Mouse (Mus musculus) myocyte (in vitro differentiated cells): Measurements from ENCODE around the gene Pip5k1a. TPM values are rescaled to one million over a fixed set of nuclear protein-coding genes. Genes with fewer than 3 reads are reported as not detected.

Experiments
- H3K27me3 ChIP-seq: one replicate; pipeline ENCODE4 v1.6.1; 2011; ENCODE audit not compliant: control insufficient read depth, insufficient read depth, insufficient read length
- H3K36me3 ChIP-seq: one replicate; pipeline ENCODE4 v1.6.1; 2011; ENCODE audit not compliant: control insufficient read depth, insufficient read depth
- H3K4me2 ChIP-seq: one replicate; pipeline ENCODE4 v1.6.1; 2011; ENCODE audit warnings: low read depth, control low read depth
- H3K4me3 ChIP-seq: one replicate; pipeline ENCODE4 v1.5.1; 2011; ENCODE audit warnings: mild to moderate bottlenecking, control low read depth, moderate library complexity
- H3K79me2 ChIP-seq: one replicate; pipeline ENCODE4 v1.6.1; 2011; ENCODE audit not compliant: control insufficient read depth, insufficient read depth
- H3ac ChIP-seq: one replicate; pipeline ENCODE4 v1.6.1; 2011; ENCODE audit not compliant: control insufficient read depth, insufficient read length
- CEBPB ChIP-seq: IDR thresholded peaks from 2 replicates; pipeline ENCODE4 v1.6.1; 2011; ENCODE audit warnings: mild to moderate bottlenecking, moderate library complexity; ENCODE audit not compliant: poor library complexity, insufficient read depth, severe bottlenecking
- E2F4 ChIP-seq: IDR thresholded peaks from one replicate; pipeline ENCODE4 v1.6.1; 2011; ENCODE audit warnings: mild to moderate bottlenecking, control low read depth, moderate library complexity; ENCODE audit not compliant: insufficient read depth
- MAX ChIP-seq: IDR thresholded peaks from one replicate; pipeline ENCODE4 v1.6.1; 2011; ENCODE audit warnings: low read depth, mild to moderate bottlenecking, control low read depth
- MYOD1 ChIP-seq, 3 experiments: IDR thresholded peaks; one replicate each; pipeline ENCODE4 v1.6.1; 2011; ENCODE audit warnings: control low read depth in 2 of 3, low read depth in 2 of 3, mild to moderate bottlenecking in 2 of 3, moderate library complexity in 1 of 3; ENCODE audit not compliant: insufficient read length in 2 of 3, control insufficient read depth in 1 of 3
- MYOG ChIP-seq, 3 experiments: IDR thresholded peaks; one replicate each; pipeline ENCODE4 v1.6.1; 2011; ENCODE audit warnings: control low read depth in 2 of 3, low read depth in 2 of 3, mild to moderate bottlenecking in 2 of 3; ENCODE audit not compliant: insufficient read length in 2 of 3, control insufficient read depth in 1 of 3, insufficient read depth in 1 of 3
- POLR2A ChIP-seq: IDR thresholded peaks from one replicate; pipeline ENCODE4 v1.6.1; 2011; ENCODE audit warnings: low read depth, mild to moderate bottlenecking, control low read depth, moderate library complexity; ENCODE audit not compliant: insufficient read length
- POLR2AphosphoS2 ChIP-seq: IDR thresholded peaks from one replicate; pipeline ENCODE4 v1.6.1; 2011; ENCODE audit warnings: low read depth, control low read depth; ENCODE audit not compliant: insufficient read length
- REST ChIP-seq: IDR thresholded peaks from one replicate; pipeline ENCODE4 v1.6.1; 2011; ENCODE audit warnings: mild to moderate bottlenecking, control low read depth, moderate library complexity; ENCODE audit not compliant: insufficient read depth, insufficient read length
- SRF ChIP-seq: IDR thresholded peaks from one replicate; pipeline ENCODE4 v1.6.1; 2011; ENCODE audit warnings: low read depth; ENCODE audit not compliant: control insufficient read depth, insufficient read length
- TCF12 ChIP-seq: IDR thresholded peaks from one replicate; pipeline ENCODE4 v1.6.1; 2011; ENCODE audit warnings: mild to moderate bottlenecking, control low read depth; ENCODE audit not compliant: poor library complexity, insufficient read depth, severe bottlenecking
- TCF3 ChIP-seq: IDR thresholded peaks from one replicate; pipeline ENCODE4 v1.6.1; 2011; ENCODE audit warnings: low read depth, control low read depth; ENCODE audit not compliant: insufficient read length
- USF1 ChIP-seq: IDR thresholded peaks from one replicate; pipeline ENCODE4 v1.6.1; 2011; ENCODE audit warnings: low read depth, mild to moderate bottlenecking, control low read depth, moderate library complexity
- polyA plus RNA-seq: library from polyadenylated mRNA; unstranded; fragments of >200 nt; fragmentation: generic; extraction: Trizol; gene quantifications from one replicate; pipeline ENCODE4 v1.2.1, GENCODE M21; 2012; ENCODE audit warnings: missing spikeins

Gene Pip5k1a
- polyA plus RNA-seq, 1 experiment, result 27.3 TPM

DNA sequence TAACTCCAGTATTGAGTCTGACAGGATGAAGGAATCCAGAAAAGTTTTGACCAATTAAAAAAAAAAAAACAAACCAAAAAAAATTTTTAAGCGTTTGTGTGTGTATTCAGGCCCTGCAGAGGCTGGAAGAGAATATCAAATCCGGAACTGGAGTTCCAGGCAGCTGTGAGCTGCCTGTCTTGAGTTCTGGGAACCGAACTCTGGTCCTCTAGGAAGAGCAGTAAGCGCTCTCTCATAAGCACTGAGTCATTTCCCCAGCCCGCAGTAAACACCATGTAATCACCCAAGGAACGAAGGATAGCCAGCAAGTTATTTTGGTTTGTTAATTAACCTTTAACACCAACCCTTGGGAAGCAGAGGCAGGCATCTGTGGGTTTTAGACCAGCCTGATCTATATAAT lies 63.5 kb downstream of the Pip5k1a start:
- Histone ChIP-seq H3K4me2 (peak overlapping the region; percentile 83), H3K79me2 (peaks cover 40% of the 10 kb centered on the region), H3ac (no peak overlapping the region), H3K4me3 (no peak overlapping the region), H3K27me3 (no peaks in the 10 kb centered on the region), H3K36me3 (no peaks in the 10 kb centered on the region)
- TF ChIP-seq E2F4, result no peak
- TF ChIP-seq CEBPB, result no peak
- no peak for TF ChIP-seq MAX
- TF ChIP-seq POLR2A, result no peak
- no peak for TF ChIP-seq MYOD1 (IDR thresholded peaks at IDR 0.05; ENCODE audit: control insufficient read depth in 1 of 3, insufficient read length in 2 of 3, low read depth in 2 of 3)
- TF ChIP-seq POLR2AphosphoS2, result no peak
- TF ChIP-seq TCF3, result no peak
- TF ChIP-seq TCF12, result no peak
- no peak for TF ChIP-seq SRF

DNA sequence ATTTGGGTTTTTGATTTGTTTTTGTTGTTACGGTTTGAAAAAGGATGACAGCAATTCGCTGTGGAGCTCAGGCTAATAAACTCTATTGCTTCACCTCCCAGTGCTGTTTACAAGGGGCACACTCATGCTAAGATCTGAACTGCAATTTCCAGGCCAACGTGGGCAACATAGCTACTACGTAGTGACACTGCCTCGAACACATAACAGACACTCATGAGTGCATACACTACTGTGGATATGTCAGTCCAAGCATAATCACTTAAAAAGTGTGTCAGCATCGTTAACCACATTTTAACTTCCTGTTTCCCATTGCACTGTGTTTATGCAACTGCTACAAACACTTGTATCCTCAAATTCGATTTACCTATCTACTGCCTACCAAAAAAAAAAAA lies 63.9 kb downstream of the Pip5k1a start:
- no peaks in the 10 kb centered on the region for H3K36me3 ChIP-seq
- peak overlapping the region; percentile 83 for H3K4me2 ChIP-seq
- peak overlapping the region; percentile 58 for H3ac ChIP-seq
- H3K4me3 ChIP-seq, result peak overlapping the region; percentile 53
- no peaks in the 10 kb centered on the region for H3K27me3 ChIP-seq
- peaks cover 44% of the 10 kb centered on the region for H3K79me2 ChIP-seq
- TF ChIP-seq TCF3, result no peak
- no peak for TF ChIP-seq TCF12
- TF ChIP-seq E2F4, result no peak
- no peak for TF ChIP-seq MYOD1 (IDR thresholded peaks at IDR 0.05; ENCODE audit: control insufficient read depth in 1 of 3, insufficient read length in 2 of 3, low read depth in 2 of 3)
- no peak for TF ChIP-seq MAX
- TF ChIP-seq POLR2A, result no peak
- TF ChIP-seq REST, result no peak
- TF ChIP-seq SRF, result no peak
- no peak for TF ChIP-seq MYOG (IDR thresholded peaks at IDR 0.05; ENCODE audit: control insufficient read depth in 1 of 3, insufficient read depth in 1 of 3, insufficient read length in 2 of 3, low read depth in 2 of 3)
- TF ChIP-seq USF1, result no peak
- TF ChIP-seq CEBPB, result no peak
- TF ChIP-seq POLR2AphosphoS2, result no peak

DNA sequence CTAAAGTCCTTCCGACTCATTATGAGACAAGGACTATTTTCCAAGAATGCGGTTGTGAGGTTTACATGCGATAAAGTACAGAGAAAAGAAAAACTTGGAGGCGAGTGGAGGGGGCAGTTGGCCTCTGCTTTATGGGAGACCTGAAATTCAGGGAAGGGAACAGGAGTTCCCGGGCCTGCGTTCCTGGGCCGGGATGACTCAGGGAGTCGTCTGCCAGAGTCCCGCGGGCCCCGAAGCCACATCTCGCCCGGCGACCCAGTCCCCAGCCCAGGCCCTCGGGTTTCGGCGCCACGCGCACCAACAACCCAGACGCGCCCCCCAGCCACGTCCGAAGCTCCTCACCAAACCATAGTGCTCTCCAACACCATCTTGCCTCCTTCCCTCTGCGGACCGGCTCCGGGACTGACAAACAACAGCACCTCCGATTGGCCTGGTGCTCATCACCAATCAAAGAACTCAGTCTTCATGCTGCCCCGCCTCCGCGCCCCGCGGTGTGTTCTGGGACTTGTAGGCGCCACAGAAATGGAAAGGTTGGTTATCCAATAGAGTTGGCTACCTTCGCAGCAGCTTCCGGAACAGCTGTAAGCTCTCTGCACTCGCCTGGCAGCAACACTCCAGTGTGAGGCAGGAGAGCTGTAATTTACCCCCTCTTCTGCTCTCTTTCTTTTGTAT lies 64.4 kb downstream of the Pip5k1a start, which contains the start of gene Psmd4:
Psmd4 (minus strand) TSS at position 449 of the 672 bp plus-strand sequence.
- peak within 1 kb of the TSS; percentile 58 for H3ac ChIP-seq
- H3K4me2 ChIP-seq, result peak within 1 kb of the TSS; percentile 83
- H3K36me3 ChIP-seq, result no peaks in the 10 kb centered on the region
- no peaks in the 10 kb centered on the region for H3K27me3 ChIP-seq
- TF ChIP-seq E2F4 (no peak), USF1 (no peak), MYOD1 (IDR thresholded peaks at IDR 0.05; ENCODE audit: control insufficient read depth in 1 of 3, insufficient read length in 2 of 3, low read depth in 2 of 3) (peak in 2 of 3 experiments; percentile 53 to 79), POLR2A (peak; percentile 95), POLR2AphosphoS2 (peak; percentile 91), SRF (peak; percentile 66), REST (no peak), MAX (no peak), MYOG (IDR thresholded peaks at IDR 0.05; ENCODE audit: control insufficient read depth in 1 of 3, insufficient read depth in 1 of 3, insufficient read length in 2 of 3, low read depth in 2 of 3) (peak; percentile 34 to 79 (median 70)), TCF12 (no peak), TCF3 (no peak), CEBPB (no peak)
- H3K4me3 ChIP-seq, result peak within 1 kb of the TSS; percentile 53
- peaks cover 48% of the 10 kb centered on the region for H3K79me2 ChIP-seq

DNA sequence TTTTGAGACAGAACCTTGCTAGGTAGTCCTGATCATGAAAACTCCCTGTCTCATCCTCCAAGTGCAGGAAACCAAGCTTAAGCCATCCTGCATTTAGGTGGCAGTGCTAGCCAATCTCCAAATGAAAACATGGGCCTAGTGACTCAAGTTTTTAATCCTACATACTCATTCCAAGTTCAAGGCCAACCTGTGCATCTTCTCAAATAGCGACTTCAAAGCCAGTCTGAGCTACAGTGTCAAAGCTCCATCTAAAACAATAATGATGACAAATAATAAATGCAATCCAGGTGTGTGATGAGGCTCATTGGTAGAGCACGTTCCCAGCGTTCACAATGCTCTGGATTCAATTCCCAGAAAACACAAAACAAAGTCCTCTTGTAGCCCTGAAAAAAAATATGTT lies 65.1 kb downstream of the Pip5k1a start:
- peak overlapping the region; percentile 58 for H3ac ChIP-seq
- H3K79me2 ChIP-seq, result peaks cover 55% of the 10 kb centered on the region
- TF ChIP-seq MYOD1 (IDR thresholded peaks at IDR 0.05; ENCODE audit: control insufficient read depth in 1 of 3, insufficient read length in 2 of 3, low read depth in 2 of 3) (no peak), E2F4 (no peak), TCF12 (no peak), CEBPB (no peak), REST (no peak), MAX (no peak), MYOG (IDR thresholded peaks at IDR 0.05; ENCODE audit: control insufficient read depth in 1 of 3, insufficient read depth in 1 of 3, insufficient read length in 2 of 3, low read depth in 2 of 3) (no peak), TCF3 (no peak), USF1 (no peak), POLR2A (no peak), POLR2AphosphoS2 (no peak), SRF (no peak)
- no peaks in the 10 kb centered on the region for H3K27me3 ChIP-seq
- H3K4me2 ChIP-seq, result peak overlapping the region; percentile 75
- H3K4me3 ChIP-seq, result peak overlapping the region; percentile 53
- H3K36me3 ChIP-seq, result peaks cover 1% of the 10 kb centered on the region
